Mouse (Mus musculus) v-Abl transformed pro-B cells (cell line): ENCODE results near the gene Usp29.

Source experiments
- in situ Hi-C, 2 experiments: fragments of 400-800 bp; cut with MboI; formaldehyde crosslinking; loops; one replicate each; pipeline ENCODE4 v1.15.1; 2025; ENCODE audit not compliant: unreplicated experiment in 2 of 2

Gene Usp29

DNA sequence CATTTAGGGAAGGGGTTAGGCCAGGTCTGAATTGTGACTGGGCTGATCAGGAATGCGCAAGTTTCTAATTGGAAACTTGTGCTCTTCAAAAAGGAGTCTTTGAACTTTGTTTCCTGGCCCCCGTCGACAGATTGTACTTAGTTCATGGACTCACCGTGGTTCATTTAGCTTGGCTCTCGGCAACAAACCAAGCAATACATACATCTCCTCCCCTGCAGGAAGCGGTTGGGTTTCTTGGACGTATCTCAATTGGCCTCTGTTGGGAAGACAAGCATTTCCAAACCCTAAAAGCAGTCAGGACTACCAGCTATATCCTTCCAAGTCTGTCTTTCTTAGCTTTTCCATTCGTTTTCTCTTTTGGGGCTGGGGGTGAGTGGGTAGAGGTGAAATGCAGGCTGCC lies 84.6 kb downstream of the Usp29 start:
- in situ Hi-C loops = no loop called here

DNA sequence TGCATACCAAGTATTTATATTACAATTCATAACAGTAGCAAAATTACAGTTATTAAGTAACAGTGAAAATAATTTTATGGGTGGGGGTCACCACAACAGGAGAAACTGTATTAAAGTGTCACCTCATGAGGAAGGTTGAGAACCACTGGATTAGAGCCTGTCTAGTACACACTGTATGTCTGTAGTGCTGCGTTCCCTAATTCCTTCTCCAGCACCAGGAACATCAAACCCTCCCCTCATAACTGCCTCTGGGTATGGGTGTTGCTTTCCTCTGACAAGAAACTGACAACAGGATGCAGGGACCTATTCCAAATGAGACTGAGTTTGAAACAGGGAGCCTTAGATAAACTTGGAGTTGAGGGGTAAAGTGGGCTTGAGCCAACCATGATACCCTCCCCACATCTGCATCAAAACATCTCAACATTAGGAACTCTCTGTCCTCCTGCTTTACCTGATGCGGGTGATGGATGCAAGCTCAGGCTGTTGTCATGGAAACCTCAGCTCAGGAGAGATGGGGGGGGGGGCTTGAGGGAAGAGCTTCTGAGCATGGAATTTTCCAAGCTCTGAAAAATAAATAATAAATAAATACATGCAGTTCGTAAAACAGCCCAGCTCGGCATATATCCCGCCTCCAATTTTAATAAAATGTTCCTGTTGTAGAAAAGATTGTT lies 86.5 kb downstream of the Usp29 start:
- in situ Hi-C loops = no loop called here

DNA sequence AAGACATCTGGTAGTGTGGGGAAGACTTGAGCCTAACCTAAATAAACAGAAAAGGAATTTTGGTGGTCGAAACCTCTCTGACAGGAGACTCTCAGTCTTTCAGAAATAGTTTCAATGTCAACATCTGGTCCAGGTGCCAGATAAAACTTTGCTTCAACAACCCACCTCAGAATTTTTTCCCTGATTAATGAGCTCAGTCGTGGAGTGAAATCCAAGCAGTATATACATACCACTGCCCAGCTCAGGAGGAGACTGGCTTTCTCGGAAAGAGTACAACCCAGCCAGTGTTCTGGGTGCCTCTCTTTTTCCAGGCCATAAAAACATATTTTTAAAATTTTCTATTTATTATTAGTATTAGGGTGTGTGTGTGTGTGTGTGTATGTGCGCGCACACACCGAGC lies 89.9 kb downstream of the Usp29 start:
- in situ Hi-C loops = no loop called here

DNA sequence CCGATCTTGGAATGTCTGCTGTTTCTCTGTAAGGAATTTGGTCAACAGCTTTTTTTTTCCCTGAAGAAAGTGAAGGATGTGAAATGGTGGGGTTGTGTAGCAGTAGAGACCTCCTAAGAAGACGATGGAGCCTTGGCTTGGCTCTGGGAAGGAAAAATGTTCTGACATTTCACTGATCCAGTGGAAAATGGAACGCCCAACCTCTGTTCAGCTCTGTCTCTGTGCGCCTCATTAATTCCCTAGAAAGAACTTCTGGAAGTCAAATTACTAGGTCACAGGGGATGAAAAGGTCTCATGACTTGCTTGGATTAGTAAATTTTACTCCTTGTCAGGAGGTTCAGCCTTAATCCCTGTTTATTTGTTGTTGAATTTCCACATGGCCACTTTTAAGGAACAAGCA lies 92.3 kb downstream of the Usp29 start:
- in situ Hi-C loops = no loop called here

DNA sequence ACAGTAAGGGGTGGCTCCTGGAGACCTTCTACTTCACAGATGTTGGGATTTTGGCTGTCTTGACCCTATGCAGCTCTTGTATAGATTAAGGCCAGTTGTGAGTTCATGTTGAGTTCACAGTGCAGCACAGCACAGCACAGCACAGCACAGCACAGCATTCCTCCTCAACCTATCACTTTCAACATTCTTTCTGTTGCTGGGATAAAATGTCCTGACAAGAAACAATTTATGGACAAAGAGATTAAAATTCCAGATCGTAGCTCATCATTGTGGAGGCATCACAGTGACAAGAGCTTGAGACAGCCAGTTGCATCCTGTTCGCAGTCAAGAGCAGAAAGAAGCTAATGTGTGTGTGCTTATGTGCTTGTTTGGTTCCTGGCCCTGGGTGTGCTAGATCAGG lies 93.3 kb downstream of the Usp29 start:
- in situ Hi-C loops = no loop called here

DNA sequence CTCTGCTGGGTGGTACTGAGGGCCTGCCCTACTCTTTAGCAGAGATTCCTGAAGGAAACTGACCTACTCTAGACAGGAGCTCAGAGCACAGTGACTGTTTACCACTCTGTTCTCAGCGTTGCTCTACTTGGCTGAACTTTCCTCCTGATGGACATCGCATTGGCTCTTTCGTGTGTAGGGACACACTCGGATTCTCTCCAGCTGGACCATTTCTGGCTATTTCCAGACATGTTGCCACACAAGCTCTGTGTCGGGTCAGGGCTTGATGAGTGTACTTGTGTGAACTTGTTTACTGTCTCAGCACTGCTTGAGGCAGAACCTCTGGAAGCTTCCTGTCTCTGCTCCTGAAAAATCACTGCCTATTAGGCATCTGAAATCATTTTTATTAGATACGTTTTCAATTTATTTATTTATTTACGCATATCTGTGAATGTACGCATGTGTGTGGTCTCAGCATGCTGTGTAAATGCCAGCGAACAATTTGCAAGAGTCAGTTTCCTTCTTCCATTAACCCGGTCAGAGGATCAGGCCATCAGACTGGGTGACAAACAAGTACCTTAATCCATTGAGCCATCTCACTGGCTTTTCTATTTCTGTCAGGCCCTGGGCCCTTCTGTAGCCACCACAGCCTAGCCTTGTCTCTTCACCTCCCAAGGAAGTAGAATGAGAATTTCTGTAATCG lies 95.7 kb downstream of the Usp29 start:
- in situ Hi-C loops = no loop called here

DNA sequence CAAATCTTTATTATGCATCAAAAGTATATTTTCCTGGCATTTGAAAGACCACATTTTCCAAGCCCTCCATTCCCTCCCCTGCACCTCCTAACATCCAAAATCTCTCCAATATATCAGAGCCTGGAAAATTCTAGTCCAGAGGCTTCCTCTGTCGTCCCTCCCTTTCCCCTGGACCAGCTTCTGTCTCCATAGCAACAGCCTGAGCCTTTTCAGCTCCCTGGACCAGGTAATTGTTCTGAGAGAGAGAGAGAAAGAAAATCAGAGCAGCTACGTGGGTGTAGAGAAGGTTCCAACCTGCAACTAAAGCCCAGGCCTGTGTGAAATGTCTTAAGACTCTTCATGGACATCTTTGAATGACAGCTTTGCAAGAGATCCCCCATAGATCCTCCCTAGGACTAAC lies 98.8 kb downstream of the Usp29 start:
- in situ Hi-C loops = no loop called here

DNA sequence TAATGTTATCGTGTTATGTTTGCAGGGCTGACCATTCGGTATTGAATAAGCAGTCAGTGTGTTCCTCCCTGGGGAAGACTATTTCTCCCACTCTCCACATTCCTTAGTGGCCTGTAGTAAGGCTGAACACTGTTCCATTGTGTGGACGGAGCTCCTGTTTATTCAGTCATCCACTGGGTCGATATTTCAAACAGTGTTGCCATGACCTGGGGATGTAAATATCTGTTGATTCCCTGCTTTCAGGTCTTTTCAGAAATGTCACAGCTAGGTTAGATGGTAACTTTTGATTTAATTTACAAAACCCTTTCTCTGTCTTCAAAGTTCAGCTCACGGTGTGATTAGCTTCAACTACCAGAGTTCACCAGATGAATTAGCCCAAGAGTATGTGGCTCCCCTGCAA lies 104.6 kb downstream of the Usp29 start:
- in situ Hi-C loops = loop anchor here in 1 of 2 experiments (5.0 kb wide), 1 partner anchor 52 kb away; no protein-coding TSS in a partner anchor

DNA sequence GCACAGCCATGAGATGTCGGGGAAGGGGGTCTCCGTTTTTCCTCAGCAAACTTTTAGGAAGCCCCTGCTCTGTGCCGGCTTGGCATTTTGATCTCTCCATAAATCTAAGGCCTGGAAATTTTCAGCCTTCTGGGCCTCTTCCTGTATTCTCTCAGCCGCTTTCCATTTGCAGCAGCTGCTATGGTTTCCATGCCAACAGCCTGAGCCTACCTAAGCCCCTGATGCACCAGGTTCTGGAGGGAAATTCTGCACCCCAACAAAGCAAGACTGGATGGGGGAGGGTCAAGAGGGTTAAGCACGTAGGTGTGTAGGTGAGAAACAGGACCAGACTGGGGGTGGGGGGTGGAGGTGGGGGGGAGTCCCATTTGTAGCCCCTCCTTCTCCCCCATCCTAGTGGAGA lies 105.0 kb downstream of the Usp29 start:
- in situ Hi-C loops = loop anchor here in 1 of 2 experiments (5.0 kb wide), 1 partner anchor 52 kb away; no protein-coding TSS in a partner anchor

DNA sequence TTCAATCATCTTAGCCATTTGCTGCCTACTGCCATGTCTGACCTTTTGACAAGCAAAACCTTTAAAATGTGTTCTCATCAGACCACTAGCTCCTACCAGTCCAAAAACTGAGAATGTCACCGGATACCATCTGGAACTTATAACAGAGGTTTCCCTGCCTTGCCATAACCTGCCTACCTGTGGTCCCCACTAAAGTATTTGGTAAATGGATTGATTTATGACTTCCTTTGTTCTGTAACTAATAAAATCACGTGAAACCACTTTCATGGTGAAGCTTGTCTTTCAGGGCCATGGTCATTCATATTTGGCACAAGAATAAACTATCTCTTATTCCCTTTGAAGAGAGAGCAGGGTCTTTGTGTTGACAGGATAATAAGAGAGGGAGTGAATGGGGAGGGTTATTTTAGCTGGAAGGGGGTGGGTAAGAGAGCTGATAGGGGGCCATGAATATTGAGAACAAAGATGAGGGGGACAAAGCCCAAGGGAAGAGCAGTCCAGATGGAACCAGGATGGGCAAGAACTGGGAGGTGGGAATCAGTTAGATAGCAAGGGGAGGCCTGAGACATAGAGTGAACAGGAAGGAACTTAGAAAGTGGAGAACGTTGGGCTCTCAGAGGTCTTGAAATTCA lies 107.0 kb downstream of the Usp29 start:
- in situ Hi-C loops = loop anchor here in 1 of 2 experiments (5.0 kb wide), 1 partner anchor 50 kb away; no protein-coding TSS in a partner anchor

DNA sequence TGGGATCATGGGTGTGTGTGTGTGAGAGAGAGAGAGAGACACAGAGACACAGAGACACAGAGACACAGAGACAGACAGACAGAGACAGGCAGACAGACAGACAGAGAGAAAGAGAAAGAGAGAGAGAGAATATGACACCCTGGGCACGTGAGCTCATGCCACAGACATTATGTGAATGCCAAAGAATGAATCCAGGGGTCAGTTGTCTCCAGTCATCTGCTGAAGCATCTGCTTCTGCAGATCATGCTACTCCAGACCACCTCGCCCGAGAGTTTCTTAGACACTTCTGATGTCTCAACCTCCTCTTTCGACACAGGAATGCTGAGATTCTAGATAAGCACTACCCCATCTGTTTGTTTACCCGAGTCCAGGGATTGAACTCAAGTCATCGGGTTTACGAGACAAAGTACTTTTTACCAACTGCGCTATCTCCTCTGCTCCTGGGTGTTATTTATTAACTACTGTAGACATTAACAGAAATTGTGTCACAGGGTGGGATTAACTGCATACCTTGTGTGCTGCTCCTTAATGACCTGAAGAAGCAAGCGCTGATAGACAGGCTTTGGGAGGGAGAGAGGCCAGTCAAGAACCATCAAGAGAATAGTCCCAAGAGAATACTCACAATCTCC lies 107.7 kb downstream of the Usp29 start:
- in situ Hi-C loops = loop anchor here in 1 of 2 experiments (5.0 kb wide), 1 partner anchor 49 kb away; no protein-coding TSS in a partner anchor

DNA sequence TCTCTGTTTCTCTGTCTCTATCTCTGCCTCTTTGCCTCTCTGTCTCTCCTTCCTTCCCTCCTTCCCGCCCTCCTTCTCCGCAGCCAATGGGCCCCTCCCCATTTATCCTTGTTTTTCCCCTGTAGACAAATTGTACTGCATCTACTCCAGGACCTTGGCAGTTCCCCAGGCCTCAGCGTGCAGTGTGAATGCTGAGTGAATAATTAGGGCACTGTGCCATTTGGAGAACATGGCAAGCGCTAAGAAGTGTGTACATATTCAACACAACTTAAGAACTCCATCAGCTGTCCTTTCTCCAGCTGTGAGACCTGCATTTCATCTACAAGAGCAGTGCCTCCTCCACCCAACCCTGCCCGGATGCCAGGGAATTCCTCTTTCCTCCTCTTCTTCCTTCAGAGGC lies 110.5 kb downstream of the Usp29 start:
- in situ Hi-C loops = no loop called here

DNA sequence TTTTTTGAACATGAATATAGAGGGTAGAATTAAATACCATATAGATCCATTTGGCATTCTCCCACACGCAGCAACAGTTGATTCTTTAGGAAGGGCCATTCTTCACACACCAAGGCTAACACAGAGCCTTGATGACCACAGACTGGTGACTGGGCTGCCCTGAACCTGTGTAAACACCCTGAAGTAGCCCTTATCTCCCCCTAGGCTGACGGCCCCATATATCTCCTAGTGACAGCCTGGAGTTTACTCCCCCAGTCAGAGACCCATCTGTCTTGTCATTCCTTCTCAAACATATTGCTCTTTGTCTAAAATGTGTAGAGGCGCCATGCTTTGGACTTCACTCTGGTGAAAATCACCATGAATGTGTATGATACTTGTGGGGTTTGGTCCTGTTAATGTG lies 119.1 kb downstream of the Usp29 start:
- in situ Hi-C loops = no loop called here

DNA sequence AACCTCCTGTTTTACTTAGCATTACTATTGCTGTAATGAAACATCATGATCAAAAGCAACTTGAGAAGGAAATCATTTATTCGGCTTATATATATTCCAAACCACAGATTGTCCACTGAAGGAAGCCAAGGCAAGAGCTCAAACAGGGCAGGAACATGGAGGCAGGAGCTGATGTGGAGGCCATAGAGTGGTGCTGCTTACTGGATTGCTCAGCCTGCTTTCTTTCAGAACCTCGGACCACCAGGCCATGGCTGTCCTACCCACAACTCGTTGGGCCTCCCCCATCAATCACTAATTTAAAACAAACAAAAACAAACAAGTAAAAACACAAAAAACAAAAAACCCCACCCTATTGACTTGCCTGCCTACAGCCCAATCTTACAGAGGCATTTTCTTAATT lies 119.9 kb downstream of the Usp29 start:
- in situ Hi-C loops = no loop called here

DNA sequence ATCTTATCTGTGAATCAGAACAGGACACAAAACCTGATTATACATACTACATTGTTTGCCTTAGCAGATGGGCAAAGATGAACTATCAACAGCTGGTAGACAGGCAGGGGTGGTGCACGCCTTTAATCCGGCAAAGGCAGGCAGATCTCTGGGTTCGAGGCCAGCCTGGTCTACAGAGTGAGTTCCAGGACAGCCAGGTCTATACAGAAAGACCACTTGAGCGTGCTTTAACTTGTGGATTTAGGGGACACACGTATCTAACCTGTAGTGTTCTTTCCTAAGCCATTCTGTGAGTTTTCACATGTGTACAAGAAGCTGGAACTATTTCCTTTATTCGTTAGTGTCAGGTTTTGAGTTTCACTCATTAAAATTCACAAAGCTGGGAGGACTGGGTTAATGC lies 120.9 kb downstream of the Usp29 start:
- in situ Hi-C loops = no loop called here

DNA sequence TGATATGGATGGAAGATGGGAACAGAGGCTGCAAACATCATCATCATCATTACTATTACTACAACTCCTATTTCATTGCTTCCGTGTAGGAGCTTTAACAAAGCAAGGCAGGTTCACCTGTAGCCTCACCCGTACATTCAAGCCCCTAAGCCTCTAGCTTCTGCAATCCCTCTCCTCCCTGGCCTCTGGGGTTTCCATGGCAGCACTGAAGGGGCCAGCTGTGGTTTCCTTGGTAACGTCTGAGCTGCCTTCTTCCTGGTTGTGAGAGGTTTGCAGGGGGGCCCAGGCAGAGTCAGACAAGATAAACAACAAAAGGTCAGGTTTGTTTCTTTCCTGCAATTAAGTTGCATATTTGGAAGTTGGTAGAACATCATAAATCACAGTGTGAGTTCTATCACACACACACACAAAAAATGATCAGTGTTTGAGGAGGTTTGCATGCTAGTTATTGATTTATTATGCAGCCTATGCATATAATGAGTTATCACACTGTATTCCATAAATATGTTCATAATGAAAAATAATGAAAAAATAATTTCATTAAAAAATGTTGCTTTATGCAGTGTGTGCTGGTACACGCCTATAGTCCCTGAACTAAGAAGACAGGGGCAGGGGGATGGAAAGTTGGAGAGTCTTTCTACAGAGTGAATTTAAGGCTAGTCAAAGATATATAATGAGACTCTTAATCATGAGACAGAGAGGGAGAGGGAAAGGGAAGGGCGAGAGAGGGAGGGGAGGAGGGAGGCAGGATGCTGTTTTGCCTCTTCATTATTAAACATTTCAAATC lies 121.5 kb downstream of the Usp29 start:
- in situ Hi-C loops = no loop called here

DNA sequence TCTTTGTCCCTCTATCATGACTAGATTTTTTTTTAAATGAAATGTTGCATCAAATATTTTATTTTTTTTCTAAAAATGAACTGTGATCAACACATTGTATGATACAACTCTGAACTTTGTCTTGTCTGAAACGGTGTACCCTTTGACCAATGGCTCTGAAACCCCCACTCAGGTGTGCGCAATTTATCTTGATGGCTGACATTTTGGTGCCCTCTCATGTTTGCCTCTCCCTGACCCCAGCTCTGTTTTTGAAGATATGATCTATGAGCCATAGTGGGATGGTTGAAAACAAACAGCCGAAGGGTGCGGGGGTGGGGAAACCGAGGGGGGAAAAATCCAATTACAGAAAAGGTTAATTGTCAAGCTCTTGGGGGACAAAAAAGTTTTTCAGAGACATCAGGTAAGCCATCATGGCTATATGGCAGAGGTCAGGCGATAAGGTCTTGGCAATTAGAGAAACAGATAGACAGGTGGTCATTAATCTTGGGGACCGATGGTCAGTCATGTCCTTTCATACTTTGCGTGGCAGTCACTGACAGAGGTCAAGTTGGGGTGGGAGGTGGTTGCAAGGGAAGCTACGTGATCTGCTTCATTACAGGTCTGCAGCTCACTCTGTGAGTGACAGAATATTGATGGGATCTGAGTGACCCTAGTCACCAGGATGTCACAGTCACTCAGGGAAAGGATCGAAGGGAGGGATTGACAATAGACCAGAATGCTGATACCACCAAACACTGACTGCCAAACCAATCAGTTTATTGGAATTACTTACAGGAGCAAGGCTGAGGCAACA lies 125.4 kb downstream of the Usp29 start:
- in situ Hi-C loops = no loop called here

DNA sequence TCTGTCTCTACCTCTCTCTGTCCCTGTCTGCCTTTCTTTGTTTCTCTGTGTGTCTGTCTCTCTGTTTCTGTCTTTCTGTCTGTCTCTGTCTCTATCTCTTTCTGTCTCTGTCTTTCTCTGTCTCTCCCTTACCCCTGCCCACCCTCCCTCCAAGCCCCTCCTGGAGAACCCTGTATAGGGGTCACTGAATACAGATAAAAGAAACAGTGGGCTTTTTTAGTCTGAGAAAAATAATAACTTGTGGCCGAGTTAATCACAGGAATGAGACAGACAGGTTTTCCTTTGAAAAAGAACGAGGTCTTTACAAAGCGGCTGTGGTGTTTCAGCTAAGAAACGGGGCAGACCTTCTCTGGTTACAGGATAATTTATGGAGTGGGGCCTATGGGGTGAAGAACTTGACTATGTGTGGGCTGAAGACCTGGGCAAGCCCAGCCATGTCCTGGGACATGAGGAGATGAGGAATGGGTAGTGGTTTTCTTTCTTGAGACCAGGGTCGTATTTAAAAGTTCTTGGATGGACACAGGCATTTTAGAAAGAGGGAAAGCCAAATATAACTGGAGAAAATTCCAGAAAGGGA lies 128.4 kb downstream of the Usp29 start:
- in situ Hi-C loops = no loop called here

DNA sequence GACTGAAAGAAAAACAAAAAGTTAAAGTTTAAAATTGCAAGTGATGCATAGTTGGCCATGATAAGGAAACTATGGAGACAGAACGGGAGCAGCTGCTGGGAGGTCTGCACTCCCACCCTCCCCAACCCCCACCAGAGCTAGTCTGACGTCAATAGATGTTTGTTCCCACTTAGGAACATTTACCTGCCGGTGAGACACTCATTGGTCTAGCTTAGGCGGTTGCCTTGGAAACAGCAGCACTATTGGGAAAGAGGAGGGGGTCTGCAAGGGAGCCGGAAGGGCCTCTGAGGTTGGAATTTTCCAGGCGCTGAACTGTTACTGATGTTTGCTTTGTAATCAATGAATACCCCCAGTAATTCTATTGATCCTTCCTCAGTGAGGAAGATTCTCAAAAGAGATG lies 130.3 kb downstream of the Usp29 start:
- in situ Hi-C loops = no loop called here
